Mouse (Mus musculus): ENCODE data around the gene Tmed6. TPM values are rescaled to one million over a fixed set of nuclear protein-coding genes. Genes with fewer than 3 reads are reported as not detected.
"Not testable (repeated sequence)": the region's sequence is repeated elsewhere in the genome, so short reads cannot be mapped to it uniquely, and the experiment has no call there.

The Tmed6 gene
- polyA plus RNA-seq, 1 experiment from 2014 or later = 55.6 TPM

GRCm38 (mm10) chr8:107036626-107037025 is 28.8 kb downstream of the Tmed6 start:
- WGBS = 79% methylated on average over 8 of the region's 8 CpGs

DNA sequence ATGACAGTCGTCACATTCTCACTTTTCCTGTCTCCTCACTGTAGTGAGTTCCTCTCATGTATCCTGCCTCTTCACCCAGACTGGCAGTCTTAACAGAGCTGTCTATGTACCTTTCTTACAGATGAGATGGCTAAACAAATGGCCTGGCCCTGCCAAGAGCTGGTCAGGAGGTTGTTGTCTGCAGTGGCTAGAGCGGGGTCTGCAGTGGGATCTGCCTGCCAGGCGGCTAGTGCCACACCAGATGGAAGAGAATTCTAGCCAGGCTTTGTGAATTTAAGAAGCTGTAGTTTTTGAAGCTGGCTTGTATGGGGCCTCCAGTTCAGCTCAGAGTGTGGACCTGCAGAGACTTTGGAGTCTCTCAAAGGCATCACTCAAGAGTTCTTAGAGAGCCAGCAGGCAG is 29.8 kb downstream of the Tmed6 start:
- TF ChIP-seq CTCF (IDR thresholded peaks at IDR 0.05; ENCODE audit: low read depth) = no peak
- no peaks in the 10 kb centered on the region for H3K9me3 ChIP-seq (replicated peaks; ENCODE audit: low read length)
- peaks cover 22% of the 10 kb centered on the region for H3K36me3 ChIP-seq (ENCODE audit: insufficient read depth, low read length)
- ATAC-seq (replicated peaks; ENCODE audit: low FRiP score, low read depth) = no peak
- H3K9ac ChIP-seq (ENCODE audit: low read depth, low read length) = no peak overlapping the region
- no peak overlapping the region for H3K4me3 ChIP-seq (replicated peaks; ENCODE audit: low read depth, low read length)
- WGBS = 89% methylated on average over 3 of the region's 3 CpGs
- peaks cover 11% of the 10 kb centered on the region for H3K4me1 ChIP-seq (replicated peaks; ENCODE audit: insufficient read depth, low read length)
- no peak for DNase-seq (ENCODE audit: low spot score)
- no peaks in the 10 kb centered on the region for H3K27me3 ChIP-seq (ENCODE audit: insufficient read depth, low read length)
- no peak overlapping the region for H3K4me2 ChIP-seq (ENCODE audit: low read length)
- no peak overlapping the region for H3K27ac ChIP-seq

More at GRCm38 (mm10) chr8:107036626-107037025, 28.8 kb downstream of the Tmed6 start:
- Histone ChIP-seq H3K36me3 (ENCODE audit: insufficient read depth, low read length) (peaks cover 23% of the 10 kb centered on the region), H3K4me2 (ENCODE audit: low read length) (no peak overlapping the region), H3K9me3 (replicated peaks; ENCODE audit: low read length) (no peaks in the 10 kb centered on the region), H3K9ac (ENCODE audit: low read depth, low read length) (no peak overlapping the region), H3K4me3 (replicated peaks; ENCODE audit: low read depth, low read length) (no peak overlapping the region), H3K27me3 (ENCODE audit: insufficient read depth, low read length) (no peaks in the 10 kb centered on the region), H3K27ac (no peak overlapping the region), H3K4me1 (replicated peaks; ENCODE audit: insufficient read depth, low read length) (peaks cover 11% of the 10 kb centered on the region)
- ATAC-seq (replicated peaks; ENCODE audit: low FRiP score, low read depth) = no peak
- no peak for DNase-seq (ENCODE audit: low spot score)
- no peak for TF ChIP-seq CTCF (IDR thresholded peaks at IDR 0.05; ENCODE audit: low read depth)

GRCm38 (mm10) chr8:107033609-107034008 is 31.8 kb downstream of the Tmed6 start:
- not testable (repeated sequence) for ATAC-seq (replicated peaks; ENCODE audit: low FRiP score, low read depth); H3K27ac ChIP-seq

GRCm38 (mm10) chr8:107031577-107032090 is 33.8 kb downstream of the Tmed6 start:
- ATAC-seq (replicated peaks; ENCODE audit: low FRiP score, low read depth) (no peak; the same call in 1 of the 2 replicates), DNase-seq (ENCODE audit: low spot score) (no peak)
- H3K4me1 ChIP-seq (replicated peaks; ENCODE audit: insufficient read depth, low read length) = peaks cover 11% of the 10 kb centered on the region
- H3K36me3 ChIP-seq (ENCODE audit: insufficient read depth, low read length) = no peaks in the 10 kb centered on the region
- no peaks in the 10 kb centered on the region for H3K27me3 ChIP-seq (ENCODE audit: insufficient read depth, low read length)
- TF ChIP-seq CTCF (IDR thresholded peaks at IDR 0.05; ENCODE audit: low read depth) = no peak
- peak overlapping the region; percentile 82 for H3K4me2 ChIP-seq (ENCODE audit: low read length)
- 1% methylated on average over 36 of the region's 40 CpGs for WGBS
- H3K4me3 ChIP-seq (replicated peaks; ENCODE audit: low read depth, low read length) = peak overlapping the region; percentile 95
- peak overlapping the region; percentile 92 for H3K9ac ChIP-seq (ENCODE audit: low read depth, low read length)
- no peaks in the 10 kb centered on the region for H3K9me3 ChIP-seq (replicated peaks; ENCODE audit: low read length)
- H3K27ac ChIP-seq = peak overlapping the region; percentile 84

More at GRCm38 (mm10) chr8:107033609-107034008, 31.8 kb downstream of the Tmed6 start:
- DNase-seq (ENCODE audit: low spot score); H3K9me3 ChIP-seq (replicated peaks; ENCODE audit: low read length); H3K9ac ChIP-seq (ENCODE audit: low read depth, low read length); H3K27me3 ChIP-seq (ENCODE audit: insufficient read depth, low read length); H3K4me2 ChIP-seq (ENCODE audit: low read length); H3K4me3 ChIP-seq (replicated peaks; ENCODE audit: low read depth, low read length); H3K36me3 ChIP-seq (ENCODE audit: insufficient read depth, low read length): not testable (repeated sequence)
- peaks cover 11% of the 10 kb centered on the region for H3K4me1 ChIP-seq (replicated peaks; ENCODE audit: insufficient read depth, low read length)
- 89% methylated on average over 2 of the region's 2 CpGs for WGBS

DNA sequence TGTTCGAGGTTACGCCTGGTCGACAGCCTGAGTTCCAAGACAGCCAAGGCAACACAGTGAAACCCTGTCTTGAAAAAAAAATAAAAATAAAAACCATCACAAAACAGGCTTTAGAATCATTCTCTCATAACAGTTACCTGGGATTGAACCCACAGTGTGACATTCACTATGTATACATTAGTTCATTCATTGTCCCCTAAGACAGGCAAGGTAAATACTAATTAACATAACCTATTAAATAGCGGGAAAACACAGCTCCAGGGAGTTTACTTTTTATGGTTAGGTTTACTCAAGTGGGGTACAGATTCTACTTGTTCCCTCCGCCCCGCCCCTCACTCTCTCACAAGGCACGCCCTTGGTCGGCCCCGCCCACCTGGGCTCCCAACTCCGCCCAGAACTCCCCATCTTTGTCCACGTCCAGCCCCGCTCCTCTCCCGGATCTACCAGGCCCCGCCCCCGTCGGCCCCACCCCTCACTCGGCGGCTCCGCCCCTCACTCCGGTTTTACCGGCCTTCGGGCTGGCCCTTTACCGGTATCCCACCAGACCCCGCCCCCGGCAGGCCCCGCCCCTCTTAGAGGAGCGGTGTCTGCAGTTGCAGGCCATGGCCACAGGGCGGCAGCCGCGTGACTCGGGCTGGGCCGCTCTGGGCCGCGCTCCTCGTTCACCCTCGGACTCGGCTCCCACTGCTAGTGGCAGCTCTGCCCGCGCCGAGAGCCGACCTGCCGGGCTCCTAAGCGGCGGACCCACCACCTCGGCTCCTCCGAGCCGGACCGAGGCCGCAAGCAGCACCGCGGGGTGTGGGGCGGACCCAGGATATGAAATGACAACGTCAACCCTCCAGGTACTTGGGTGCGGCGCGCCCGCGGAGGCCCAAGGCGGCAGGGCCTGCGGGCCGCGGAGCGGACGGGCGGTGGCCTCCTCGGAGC is 34.5 kb downstream of the Tmed6 start, which contains the start of gene Vps4a:
Vps4a (plus strand) TSS at position 573 of the 927 bp plus-strand sequence.
- Histone ChIP-seq H3K4me2 (ENCODE audit: low read length) (peak within 1 kb of the TSS; percentile 82), H3K4me1 (replicated peaks; ENCODE audit: insufficient read depth, low read length) (peaks cover 11% of the 10 kb centered on the region), H3K27ac (peak within 1 kb of the TSS; percentile 84), H3K9me3 (replicated peaks; ENCODE audit: low read length) (no peaks in the 10 kb centered on the region), H3K4me3 (replicated peaks; ENCODE audit: low read depth, low read length) (peak within 1 kb of the TSS; percentile 95), H3K27me3 (ENCODE audit: insufficient read depth, low read length) (no peaks in the 10 kb centered on the region), H3K36me3 (ENCODE audit: insufficient read depth, low read length) (no peaks in the 10 kb centered on the region), H3K9ac (ENCODE audit: low read depth, low read length) (peak within 1 kb of the TSS; percentile 92)
- peak; percentile 95 for DNase-seq (ENCODE audit: low spot score)
- 4% methylated on average over 64 of the region's 66 CpGs for WGBS
- TF ChIP-seq CTCF (IDR thresholded peaks at IDR 0.05; ENCODE audit: low read depth) = peak; percentile 86
- ATAC-seq (replicated peaks; ENCODE audit: low FRiP score, low read depth) = peak; percentile 94

GRCm38 (mm10) chr8:107030058-107030457 is 35.4 kb downstream of the Tmed6 start:
- 0 out of 2 replicates have a peak overlapping the region, but pooled peaks have one; percentile 50 for H3K27ac ChIP-seq
- no peak for TF ChIP-seq CTCF (IDR thresholded peaks at IDR 0.05; ENCODE audit: low read depth)
- no peak overlapping the region for H3K4me3 ChIP-seq (replicated peaks; ENCODE audit: low read depth, low read length)
- no peaks in the 10 kb centered on the region for H3K27me3 ChIP-seq (ENCODE audit: insufficient read depth, low read length)
- 65% methylated on average over 5 of the region's 5 CpGs for WGBS
- ATAC-seq (replicated peaks; ENCODE audit: low FRiP score, low read depth) (no peak), DNase-seq (ENCODE audit: low spot score) (no peak)
- H3K4me1 ChIP-seq (replicated peaks; ENCODE audit: insufficient read depth, low read length) = peaks cover 11% of the 10 kb centered on the region
- no peak overlapping the region for H3K9ac ChIP-seq (ENCODE audit: low read depth, low read length)
- no peaks in the 10 kb centered on the region for H3K36me3 ChIP-seq (ENCODE audit: insufficient read depth, low read length)
- H3K9me3 ChIP-seq (replicated peaks; ENCODE audit: low read length) = no peaks in the 10 kb centered on the region
- H3K4me2 ChIP-seq (ENCODE audit: low read length) = no peak overlapping the region

Data from kidney, postnatal 0 days (tissue).